Mouse (Mus musculus): ENCODE results near the gene Spdye4a. TPM values are rescaled to one million over a fixed set of nuclear protein-coding genes. Genes with fewer than 3 reads are reported as not detected.

Gene Spdye4a
- total RNA-seq (2021) = not detected
- long read RNA-seq, experiment 1 = 0 reads
- long read RNA-seq, experiment 2 = 0 reads

DNA sequence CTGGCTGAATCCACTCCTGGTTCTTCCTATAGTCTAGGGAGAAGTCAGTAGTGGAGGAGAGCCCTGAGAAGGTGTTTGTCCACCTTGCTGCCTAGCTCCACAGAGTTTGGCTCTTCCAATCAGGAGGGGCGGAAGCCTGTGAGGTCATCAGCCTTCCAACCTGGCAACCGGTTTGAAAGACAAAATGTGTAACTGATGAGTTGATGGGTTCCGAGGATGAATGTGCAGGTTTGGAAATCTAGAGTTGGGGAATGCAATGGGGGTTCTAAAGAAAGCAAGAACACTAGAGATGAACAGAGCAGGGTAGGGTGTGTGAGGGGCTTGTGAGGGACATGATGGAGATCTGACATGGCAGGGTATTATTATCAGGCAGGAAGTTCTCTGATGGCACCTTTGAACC is at the start of gene Spdye4a:
Spdye4a (minus strand) TSS at position 101 of the 400 bp plus-strand sequence.
- H3K27ac ChIP-seq = no peak within 1 kb of the TSS
- no peak for DNase-seq (ENCODE audit: low spot score in 2 of 2)
- H3K4me3 ChIP-seq = no peak within 1 kb of the TSS
- TF ChIP-seq CTCF (conservative IDR thresholded peaks at IDR 0.05) = no peak

DNA sequence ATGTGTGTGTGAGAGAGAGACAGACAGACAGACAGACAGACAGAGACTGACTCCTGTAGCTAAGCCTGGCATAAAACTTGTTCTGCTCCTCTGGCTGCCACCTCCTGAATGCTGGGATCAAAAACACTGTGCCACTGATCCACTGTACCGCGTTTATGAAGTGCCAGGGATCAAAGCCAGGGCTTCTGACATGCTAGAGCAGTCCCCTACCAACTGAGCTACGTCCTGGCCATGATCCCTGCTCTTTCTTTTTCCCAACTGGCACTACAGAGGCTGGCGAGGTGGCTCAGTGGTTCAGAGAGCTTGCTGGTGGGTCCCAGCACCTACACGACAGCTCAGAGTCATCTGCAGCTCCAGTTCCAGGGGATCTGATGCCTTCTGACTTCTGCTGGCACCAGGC is 49.1 kb upstream of the Spdye4a start:
- H3K4me3 ChIP-seq = no peak overlapping the region
- TF ChIP-seq CTCF (conservative IDR thresholded peaks at IDR 0.05) = no peak
- H3K27ac ChIP-seq = no peak overlapping the region
- no peak for DNase-seq (ENCODE audit: low spot score in 2 of 2)

DNA sequence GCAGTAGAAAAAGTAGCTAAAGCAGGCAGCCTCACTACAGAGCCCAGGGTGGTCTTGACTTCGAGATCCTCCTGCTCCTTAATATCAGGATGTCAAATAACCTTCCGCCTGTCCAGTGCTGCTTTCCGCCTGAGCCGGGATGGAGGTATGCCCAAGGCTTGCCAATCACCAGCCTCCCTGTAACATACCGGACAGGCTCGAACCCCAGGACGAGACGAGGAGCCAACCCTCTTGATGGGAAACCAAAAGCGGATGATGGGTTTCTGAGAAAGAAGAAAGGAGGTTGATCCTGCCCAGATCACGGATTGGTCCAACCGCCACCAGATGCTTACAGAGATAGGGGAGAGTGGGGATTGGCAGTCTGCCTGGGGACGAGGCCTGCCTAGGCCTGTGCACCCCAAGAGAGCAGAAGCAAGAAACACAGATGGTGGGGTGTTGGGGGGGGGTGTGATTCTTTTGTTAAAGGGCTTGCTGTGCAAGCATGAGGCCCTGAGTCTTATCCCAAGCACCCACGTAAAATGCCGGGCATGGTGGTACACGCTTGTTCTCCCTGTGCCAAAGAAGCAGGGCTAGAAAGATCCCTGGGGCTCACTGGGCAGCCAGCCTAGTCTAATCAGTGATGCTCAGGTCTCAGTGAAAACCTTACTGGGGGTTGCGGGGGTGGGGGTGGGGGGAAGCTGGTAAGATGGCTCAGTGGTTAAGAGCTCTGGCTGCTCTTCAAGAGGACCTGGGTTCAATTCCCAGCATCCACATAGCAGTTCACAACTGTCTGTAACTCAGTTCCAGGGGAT is 46.0 kb upstream of the Spdye4a start:
- TF ChIP-seq CTCF (conservative IDR thresholded peaks at IDR 0.05) = no peak
- Histone ChIP-seq H3K27ac (no peak overlapping the region), H3K4me3 (no peak overlapping the region)
- no peak for DNase-seq (ENCODE audit: low spot score in 2 of 2)

DNA sequence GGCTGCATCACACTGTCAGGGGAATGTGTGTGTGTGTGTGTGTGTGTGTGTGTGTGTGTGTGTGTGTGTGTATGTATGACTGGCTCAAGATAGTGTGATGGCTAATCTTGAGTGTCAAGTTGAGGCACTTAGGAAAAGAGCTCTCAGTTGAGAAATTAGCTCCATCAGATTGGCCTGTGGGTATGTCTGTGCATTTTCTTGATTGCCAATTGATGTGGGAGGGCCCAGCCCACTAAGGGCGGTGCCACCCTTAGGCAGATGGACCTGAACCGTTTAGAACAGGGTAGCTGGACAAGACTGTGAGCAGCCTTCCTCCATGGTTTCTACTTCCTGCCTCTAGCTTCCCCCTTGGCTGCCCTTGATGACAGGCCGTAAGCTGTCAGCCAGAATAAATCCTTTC is 45.4 kb upstream of the Spdye4a start:
- H3K4me3 ChIP-seq = no peak overlapping the region
- TF ChIP-seq CTCF (conservative IDR thresholded peaks at IDR 0.05) = no peak
- no peak for DNase-seq (ENCODE audit: low spot score in 2 of 2)
- peak overlapping the region; percentile 53; the same call in 1 of the 2 replicates for H3K27ac ChIP-seq

DNA sequence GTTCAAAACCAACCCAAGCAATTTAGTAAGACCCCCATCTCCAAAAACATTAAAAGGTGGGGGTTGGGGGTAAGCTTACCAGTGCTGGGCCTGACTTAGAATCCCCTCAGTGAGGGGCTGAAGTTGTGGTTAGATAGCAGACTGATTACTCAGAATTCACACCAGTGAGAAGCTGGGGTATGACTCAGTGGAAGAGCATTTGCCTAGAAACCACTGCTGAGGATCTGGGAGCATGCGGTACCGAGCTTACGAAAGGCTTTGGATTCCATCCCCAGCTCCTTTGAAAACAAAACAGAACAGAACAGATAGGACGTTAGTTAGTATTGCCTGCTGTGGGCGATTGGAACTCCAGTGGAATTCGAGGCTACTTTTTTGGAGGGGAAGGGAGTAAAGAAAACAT is 45.0 kb upstream of the Spdye4a start:
- no peak overlapping the region for H3K4me3 ChIP-seq
- peak overlapping the region; percentile 96; the same call in 1 of the 2 replicates for H3K27ac ChIP-seq
- peak in 1 of 2 experiments; percentile 48 for DNase-seq (ENCODE audit: low spot score in 2 of 2)
- no peak for TF ChIP-seq CTCF (conservative IDR thresholded peaks at IDR 0.05)

DNA sequence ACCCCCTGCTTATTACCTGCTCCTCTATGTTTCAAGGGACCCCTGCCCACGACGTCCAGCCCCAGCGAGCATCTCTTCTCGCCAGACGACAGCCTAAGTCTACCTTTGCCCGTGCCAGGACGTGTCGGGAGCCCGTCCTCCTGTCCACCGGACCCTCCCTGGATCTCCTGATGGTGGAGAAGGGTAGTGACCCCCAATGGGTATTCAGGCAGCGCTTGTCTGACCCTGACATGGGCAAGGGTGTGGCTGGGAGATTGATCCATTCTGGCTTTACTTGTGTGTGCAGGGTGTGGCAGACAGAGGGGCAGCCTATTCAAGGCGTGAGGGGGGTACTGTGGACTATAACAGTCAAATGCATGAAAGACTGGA is 43.4 kb upstream of the Spdye4a start:
- TF ChIP-seq CTCF (conservative IDR thresholded peaks at IDR 0.05) = no peak
- H3K27ac ChIP-seq = peak overlapping the region; percentile 96
- H3K4me3 ChIP-seq = peak overlapping the region; percentile 87
- DNase-seq (ENCODE audit: low spot score in 2 of 2) = no peak

DNA sequence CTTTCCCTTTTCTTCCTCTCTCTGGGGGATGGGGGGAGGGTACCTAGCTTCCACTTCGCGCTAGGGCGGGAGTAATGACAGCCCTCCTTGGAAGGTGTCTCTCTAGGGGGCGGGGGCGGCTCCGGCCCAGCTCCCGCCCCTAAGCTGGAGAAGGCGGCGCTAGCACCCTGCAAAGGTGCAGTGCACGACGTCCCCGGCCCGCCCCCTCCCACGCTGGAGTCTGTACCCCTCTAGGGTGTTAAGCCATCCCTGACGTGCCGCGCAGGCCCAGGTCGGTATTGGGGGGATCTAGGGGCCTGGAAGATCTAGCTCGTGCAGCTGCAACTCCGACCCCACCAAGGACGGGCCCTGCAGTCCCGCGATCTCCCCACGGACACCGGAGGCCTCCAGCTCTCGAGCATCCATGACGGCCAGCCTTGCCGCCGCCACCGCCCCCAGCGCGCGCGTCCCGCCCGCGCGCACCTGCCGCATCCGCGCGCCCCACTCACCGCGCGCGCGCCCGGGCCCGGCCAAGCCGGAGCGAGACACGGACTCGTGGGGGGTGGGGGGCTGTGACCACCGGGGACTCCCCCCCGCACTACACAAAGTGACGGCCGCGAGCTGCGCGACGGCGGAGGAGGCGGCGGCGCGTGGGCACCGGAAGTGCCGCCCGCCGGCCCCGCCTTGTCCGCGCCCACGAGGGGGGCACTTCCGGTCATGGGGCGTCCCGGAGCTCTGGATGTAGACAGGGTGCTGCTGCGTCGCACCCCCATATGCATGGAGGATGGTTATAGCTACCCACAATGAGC is 42.9 kb upstream of the Spdye4a start, which contains the start of gene Zfp316:
Zfp316 (minus strand) TSS at position 660 of the 788 bp plus-strand sequence.
- peak; percentile 58 to 72 for DNase-seq (ENCODE audit: low spot score in 2 of 2)
- H3K27ac ChIP-seq = peak within 1 kb of the TSS; percentile 96
- H3K4me3 ChIP-seq = peak within 1 kb of the TSS; percentile 87
- TF ChIP-seq CTCF (conservative IDR thresholded peaks at IDR 0.05) = no peak

DNA sequence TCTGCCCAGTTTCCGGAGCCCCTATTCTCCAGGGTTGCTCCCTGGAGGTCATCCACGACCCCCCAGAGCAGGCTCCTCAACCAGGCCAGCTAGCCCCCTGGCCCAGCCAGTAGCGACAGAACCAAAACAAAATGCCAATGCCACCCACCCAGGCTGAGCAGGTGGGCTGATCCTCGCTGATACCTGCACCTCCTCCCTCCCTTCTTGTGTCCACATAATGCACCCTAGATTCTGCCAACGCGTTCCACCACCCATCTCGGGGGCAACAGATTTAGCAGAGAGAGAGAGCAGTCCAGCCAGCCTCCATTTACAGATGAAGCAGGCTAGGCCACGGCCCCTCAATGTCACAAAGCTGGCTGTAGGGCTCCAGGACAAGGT is 42.3 kb upstream of the Spdye4a start:
- H3K27ac ChIP-seq = peak overlapping the region; percentile 96
- no peak for TF ChIP-seq CTCF (conservative IDR thresholded peaks at IDR 0.05)
- peak overlapping the region; percentile 87 for H3K4me3 ChIP-seq
- no peak for DNase-seq (ENCODE audit: low spot score in 2 of 2)

DNA sequence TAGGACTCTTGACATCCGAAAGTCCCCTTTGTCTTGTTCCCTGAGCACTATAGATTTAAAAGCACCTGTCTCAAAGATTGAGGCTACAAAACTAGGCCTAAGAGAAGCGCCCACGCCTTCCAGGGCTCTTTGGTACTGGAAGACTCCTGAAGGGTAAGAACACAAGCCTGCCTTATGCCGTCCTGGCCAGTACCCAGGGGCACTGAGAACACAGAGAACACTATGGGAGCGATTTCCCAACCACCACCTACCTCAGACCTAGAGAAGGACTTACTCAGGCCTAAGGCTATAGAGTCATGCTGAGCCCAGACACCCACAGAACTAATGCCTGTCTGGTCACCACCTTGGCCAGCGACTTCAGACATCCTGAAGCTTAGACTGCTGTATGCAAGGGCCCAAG is 40.1 kb upstream of the Spdye4a start:
- no peak overlapping the region for H3K4me3 ChIP-seq
- DNase-seq (ENCODE audit: low spot score in 2 of 2) = no peak
- no peak for TF ChIP-seq CTCF (conservative IDR thresholded peaks at IDR 0.05)
- H3K27ac ChIP-seq = no peak overlapping the region

DNA sequence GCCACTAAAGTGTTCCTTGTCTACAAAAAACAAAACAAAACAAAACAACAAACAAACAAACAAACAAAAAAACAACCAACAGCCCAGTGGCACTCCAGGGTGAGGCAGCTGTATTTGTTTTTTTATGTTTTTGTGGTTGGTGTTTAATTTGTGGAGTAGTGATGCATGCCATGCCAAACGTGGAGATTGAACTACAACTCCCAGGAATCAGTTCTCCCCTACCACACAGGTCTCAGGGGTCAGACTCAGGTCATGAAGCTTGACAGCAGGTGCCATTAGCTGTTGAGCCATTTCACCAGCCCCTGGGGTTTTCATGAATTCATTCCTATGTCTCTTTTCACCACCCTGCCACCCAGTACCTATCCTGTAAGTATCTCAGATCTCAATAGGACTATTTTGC is 38.7 kb upstream of the Spdye4a start:
- Histone ChIP-seq H3K27ac (peak overlapping the region; percentile 33; the same call in 1 of the 2 replicates), H3K4me3 (no peak overlapping the region)
- no peak for DNase-seq (ENCODE audit: low spot score in 2 of 2)
- TF ChIP-seq CTCF (conservative IDR thresholded peaks at IDR 0.05) = no peak

DNA sequence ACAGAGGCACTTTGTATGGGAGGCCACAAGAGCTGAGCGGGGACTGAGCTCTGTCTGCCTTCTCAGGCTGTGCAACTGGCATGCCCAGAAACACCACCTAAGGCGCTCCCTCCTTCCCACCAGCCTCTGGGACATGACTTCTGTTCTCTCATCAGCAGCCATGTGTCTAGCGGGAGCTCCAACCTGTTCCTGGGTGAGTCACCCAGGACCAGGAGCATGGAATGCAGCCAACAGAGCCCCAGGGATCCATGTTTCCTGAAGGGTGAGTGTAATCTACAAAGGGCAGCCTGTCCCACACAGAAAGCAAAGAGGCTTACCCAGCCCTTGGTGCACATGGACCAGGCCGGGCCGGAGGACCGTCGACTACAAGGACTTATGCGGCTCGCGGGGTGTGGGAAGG is 38.0 kb upstream of the Spdye4a start:
- no peak for TF ChIP-seq CTCF (conservative IDR thresholded peaks at IDR 0.05)
- peak overlapping the region; percentile 33; the same call in 1 of the 2 replicates for H3K27ac ChIP-seq
- H3K4me3 ChIP-seq = no peak overlapping the region
- DNase-seq (ENCODE audit: low spot score in 2 of 2) = no peak

DNA sequence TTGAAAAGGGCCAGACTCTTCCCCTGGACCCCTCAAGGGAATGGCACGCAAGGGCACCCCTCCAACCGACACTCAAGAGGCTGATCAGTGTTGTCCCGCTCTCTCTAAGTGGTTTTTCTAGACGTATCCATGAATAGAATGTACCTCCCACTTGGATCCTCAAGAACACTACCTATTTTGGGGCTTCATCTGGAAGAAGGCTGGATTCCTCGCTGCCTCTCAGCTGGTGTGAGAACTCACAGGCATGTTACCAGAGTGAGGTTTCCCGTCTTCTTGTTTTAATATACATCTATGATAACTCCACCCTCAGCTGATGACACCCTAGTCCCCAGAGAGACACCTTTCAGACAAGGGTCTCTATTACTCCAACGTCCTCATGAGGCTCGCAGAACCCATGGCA is 34.9 kb upstream of the Spdye4a start:
- Histone ChIP-seq H3K27ac (no peak overlapping the region), H3K4me3 (no peak overlapping the region)
- no peak for TF ChIP-seq CTCF (conservative IDR thresholded peaks at IDR 0.05)
- DNase-seq (ENCODE audit: low spot score in 2 of 2) = no peak

DNA sequence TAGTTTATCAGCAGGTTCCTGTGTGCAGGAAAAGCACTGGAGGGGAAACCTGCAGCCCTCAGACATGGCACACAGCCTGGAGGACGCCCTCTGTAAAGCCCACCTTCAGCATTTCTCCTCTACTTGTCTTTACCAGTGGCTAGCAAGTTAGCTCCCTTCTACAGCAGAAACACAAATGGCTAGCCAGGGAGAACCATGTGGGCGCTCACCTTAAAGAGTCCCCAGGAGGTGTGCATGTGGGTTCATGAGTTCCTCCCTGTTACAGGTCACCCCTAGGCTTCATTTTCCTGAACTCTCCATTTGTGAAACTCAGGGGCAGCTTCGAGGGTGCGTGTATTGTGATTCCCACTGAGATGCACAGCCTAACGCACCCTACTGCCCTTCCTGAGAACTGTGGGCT is 29.1 kb upstream of the Spdye4a start:
- no peak overlapping the region for H3K27ac ChIP-seq
- no peak for DNase-seq (ENCODE audit: low spot score in 2 of 2)
- H3K4me3 ChIP-seq = no peak overlapping the region
- TF ChIP-seq CTCF (conservative IDR thresholded peaks at IDR 0.05) = no peak

Data from layer of hippocampus, adult 2 months (tissue).